Mouse (Mus musculus) activated CD4-positive, CD25-positive, alpha-beta regulatory T cell, adult 4 months (primary cell): ENCODE results near the gene Adpgk. TPM values are rescaled to one million over a fixed set of nuclear protein-coding genes. Genes with fewer than 3 reads are reported as not detected.

Source experiments
- polyA plus RNA-seq, 2 experiments: library from polyadenylated mRNA; unstranded; fragments of 100-300 nt; shearing (Covaris generic); gene quantifications; one replicate each; pipeline ENCODE4 v1.2.1; 2017

The Adpgk gene
- polyA plus RNA-seq, 2 experiments from 2014 or later, result 7.7 to 12.4 TPM

Other genes with a start within 250 kb of the Adpgk start
- gene Bbs4, start 62.0 kb downstream of the Adpgk start, polyA plus RNA-seq, result 10 to 100 TPM; 13.0 to 13.3 TPM
- 10 to 100 TPM; 17.1 to 29.8 TPM for gene Arih1, start 195.1 kb downstream of the Adpgk start, polyA plus RNA-seq
- 10 to 100 TPM; 25.8 to 32.0 TPM for gene Hexa, start 248.0 kb downstream of the Adpgk start, polyA plus RNA-seq
- gene Tmem202, start 248.3 kb downstream of the Adpgk start, polyA plus RNA-seq, result not detected